Mouse (Mus musculus): ENCODE results near the gene Endov. TPM values are rescaled to one million over a fixed set of nuclear protein-coding genes. Genes with fewer than 3 reads are reported as not detected.

The Endov gene
- polyA plus RNA-seq, 1 experiment from 2014 or later: 10.6 TPM

DNA sequence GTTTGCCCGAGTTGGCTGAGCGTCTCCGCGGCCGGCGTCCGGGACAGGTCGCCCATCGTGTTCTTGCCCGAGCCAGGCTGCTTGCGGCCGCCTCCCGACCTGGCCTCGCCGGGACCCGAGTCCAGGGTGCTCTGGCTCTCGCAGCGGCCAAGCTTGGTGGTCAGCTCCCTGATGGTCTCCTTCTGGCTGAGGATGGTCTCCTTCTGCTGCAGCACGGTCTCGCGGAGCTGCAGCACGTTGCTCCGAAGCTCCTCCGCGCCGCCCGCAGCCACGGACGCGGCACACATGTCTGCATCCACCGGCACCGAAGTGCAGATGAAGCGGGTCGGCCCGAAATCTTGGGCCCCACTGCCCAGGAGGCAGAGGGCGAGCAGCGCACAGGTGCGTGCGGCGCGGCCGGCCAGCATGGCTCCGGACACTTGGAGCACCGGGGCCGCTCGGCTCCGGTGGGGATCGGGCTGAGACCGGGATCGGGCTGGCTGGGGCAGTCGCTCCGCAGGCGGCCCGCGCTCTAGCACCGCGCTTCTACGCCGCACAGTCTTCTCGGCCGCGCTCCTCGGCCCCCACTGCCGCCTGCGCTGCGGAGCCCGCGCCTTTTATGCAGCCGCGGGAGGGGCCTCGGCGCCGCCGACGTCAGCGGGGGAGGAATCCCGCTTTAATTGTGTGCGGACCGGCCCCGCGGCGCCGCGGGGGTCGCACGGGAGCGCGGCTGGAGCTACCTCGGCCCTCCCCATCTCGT, 56.2 kb downstream of the Endov start, which contains the start of gene Nptx1:
Gene Nptx1 (minus strand): TSS at position 571 of the 739 bp plus-strand sequence.
- H3K4me1 ChIP-seq (replicated peaks; ENCODE audit: control insufficient read depth, insufficient read depth, low read length): peaks cover 19% of the 10 kb centered on the region; the same call in 1 of the 2 replicates
- no peaks in the 10 kb centered on the region for H3K9me3 ChIP-seq (ENCODE audit: control insufficient read depth)
- peak within 1 kb of the TSS; percentile 59 for H3K4me3 ChIP-seq (ENCODE audit: low read depth, low read length)
- ATAC-seq: no peak
- under 1% methylated on average over 84 of the region's 90 CpGs for WGBS
- no peak within 1 kb of the TSS for H3K27ac ChIP-seq (ENCODE audit: low read depth, low read length)
- H3K36me3 ChIP-seq (ENCODE audit: control insufficient read depth, insufficient read depth): no peaks in the 10 kb centered on the region
- TF ChIP-seq CTCF (IDR thresholded peaks at IDR 0.05; ENCODE audit: low read depth): no peak
- peak within 1 kb of the TSS; percentile 98 for H3K4me2 ChIP-seq (replicated peaks; ENCODE audit: low read depth)
- H3K27me3 ChIP-seq (replicated peaks; ENCODE audit: control insufficient read depth, insufficient read depth, low read length): peaks cover 81% of the 10 kb centered on the region
- peak within 1 kb of the TSS; percentile 46 for H3K9ac ChIP-seq (ENCODE audit: low read depth, low read length)

DNA sequence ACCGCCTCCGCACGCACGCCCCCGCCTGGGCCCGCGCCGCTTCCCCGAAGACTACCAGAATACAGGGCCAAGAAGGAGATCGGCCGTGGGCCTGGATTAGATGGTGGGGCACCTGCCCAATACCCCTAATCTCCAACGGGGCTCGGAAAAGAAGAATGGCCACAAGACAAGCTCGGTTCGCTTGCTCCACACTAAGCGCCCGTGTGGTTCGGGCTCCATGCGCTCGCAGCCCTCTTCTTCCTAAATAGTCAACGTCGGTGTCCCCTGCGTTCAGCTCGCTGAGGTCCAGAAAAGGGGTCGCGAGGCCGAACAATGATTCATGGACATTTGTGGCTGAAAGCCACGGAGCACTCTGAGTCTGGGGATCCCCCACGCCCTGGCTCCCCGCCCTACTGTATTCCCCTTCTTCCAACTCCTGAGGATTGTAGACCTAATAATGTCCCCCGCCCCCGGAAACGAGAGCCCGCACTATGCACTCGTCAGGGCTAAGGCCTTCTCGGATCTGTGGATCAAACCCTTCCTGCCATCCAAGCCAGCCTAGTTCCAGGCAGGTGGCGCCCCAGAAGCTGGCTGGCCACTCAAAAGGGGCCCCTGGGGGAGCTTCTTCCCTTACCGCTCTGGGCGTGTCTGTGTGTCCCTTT, 56.9 kb downstream of the Endov start:
- no peak for TF ChIP-seq CTCF (IDR thresholded peaks at IDR 0.05; ENCODE audit: low read depth)
- peaks cover 78% of the 10 kb centered on the region for H3K27me3 ChIP-seq (replicated peaks; ENCODE audit: control insufficient read depth, insufficient read depth, low read length)
- no peaks in the 10 kb centered on the region for H3K36me3 ChIP-seq (ENCODE audit: control insufficient read depth, insufficient read depth)
- 1% methylated on average over 39 of the region's 39 CpGs for WGBS
- no peak for ATAC-seq
- H3K9ac ChIP-seq (ENCODE audit: low read depth, low read length): peak overlapping the region; percentile 46
- no peaks in the 10 kb centered on the region for H3K9me3 ChIP-seq (ENCODE audit: control insufficient read depth)
- H3K4me2 ChIP-seq (replicated peaks; ENCODE audit: low read depth): peak overlapping the region; percentile 98
- H3K27ac ChIP-seq (ENCODE audit: low read depth, low read length): no peak overlapping the region
- H3K4me1 ChIP-seq (replicated peaks; ENCODE audit: control insufficient read depth, insufficient read depth, low read length): peaks cover 19% of the 10 kb centered on the region; the same call in 1 of the 2 replicates
- peak overlapping the region; percentile 59 for H3K4me3 ChIP-seq (ENCODE audit: low read depth, low read length)

DNA sequence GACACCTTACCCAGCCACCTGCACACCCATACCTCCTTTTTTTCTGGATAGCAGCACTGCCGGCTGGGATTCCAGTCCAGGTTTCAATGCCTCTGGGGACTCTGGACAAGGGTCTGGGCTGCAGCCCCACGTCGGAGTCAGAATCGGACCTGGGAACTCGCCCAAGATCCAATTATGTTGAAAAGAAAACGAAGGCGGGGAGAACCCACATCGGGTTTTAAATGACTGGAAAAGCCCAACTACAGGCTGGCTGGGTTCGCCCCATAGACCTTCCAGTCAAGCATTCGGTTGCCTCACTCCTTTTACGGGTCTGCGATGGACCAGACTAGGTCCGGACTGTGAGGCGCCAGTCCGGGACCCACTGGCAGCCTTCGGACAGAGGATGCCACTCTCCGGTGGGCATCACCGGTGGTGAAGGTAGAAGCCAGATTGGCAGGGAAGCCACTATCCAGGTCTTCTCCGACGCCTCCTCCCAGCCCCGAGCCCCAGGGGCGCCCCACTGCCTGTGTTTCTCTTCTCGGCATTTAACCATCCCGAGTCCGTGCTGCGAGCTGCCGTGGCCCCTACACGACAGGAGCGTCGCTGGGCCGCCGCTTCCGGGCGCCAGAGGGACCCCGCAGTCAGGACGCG, 57.7 kb downstream of the Endov start:
- H3K9me3 ChIP-seq (ENCODE audit: control insufficient read depth): no peaks in the 10 kb centered on the region
- peak overlapping the region; percentile 98 for H3K4me2 ChIP-seq (replicated peaks; ENCODE audit: low read depth)
- H3K36me3 ChIP-seq (ENCODE audit: control insufficient read depth, insufficient read depth): no peaks in the 10 kb centered on the region
- peak overlapping the region; percentile 59 for H3K4me3 ChIP-seq (ENCODE audit: low read depth, low read length)
- H3K4me1 ChIP-seq (replicated peaks; ENCODE audit: control insufficient read depth, insufficient read depth, low read length): peaks cover 19% of the 10 kb centered on the region; the same call in 1 of the 2 replicates
- under 1% methylated on average over 37 of the region's 37 CpGs for WGBS
- no peak for ATAC-seq
- H3K27me3 ChIP-seq (replicated peaks; ENCODE audit: control insufficient read depth, insufficient read depth, low read length): peaks cover 71% of the 10 kb centered on the region
- peak; percentile 30; the same call in 1 of the 2 replicates for TF ChIP-seq CTCF (IDR thresholded peaks at IDR 0.05; ENCODE audit: low read depth)
- no peak overlapping the region for H3K27ac ChIP-seq (ENCODE audit: low read depth, low read length)
- H3K9ac ChIP-seq (ENCODE audit: low read depth, low read length): 0 out of 2 replicates have a peak overlapping the region, but pooled peaks have one; percentile 11

DNA sequence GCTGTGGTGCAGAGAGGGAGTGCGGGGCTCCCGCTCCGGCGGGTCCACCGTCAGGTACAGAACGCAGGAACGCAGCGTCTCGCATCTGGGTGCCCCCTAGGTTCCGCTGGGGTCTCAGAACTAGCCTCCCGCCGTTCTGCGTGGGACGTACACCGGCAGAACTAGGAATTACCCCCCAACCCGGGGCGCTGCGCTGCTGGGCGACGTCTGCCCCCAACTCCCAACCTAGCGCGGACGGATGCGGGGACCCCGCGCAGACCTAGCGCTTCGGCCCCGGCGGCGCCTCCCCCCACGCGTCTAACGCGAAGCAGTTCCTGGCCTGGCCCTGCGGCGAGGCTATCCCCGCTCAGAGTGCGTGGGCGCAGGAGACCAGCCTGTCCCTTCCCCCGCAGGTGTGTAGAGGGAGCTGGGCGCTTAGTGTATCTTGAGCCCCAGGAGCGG, 58.2 kb downstream of the Endov start:
- 0 out of 2 replicates have a peak overlapping the region, but pooled peaks have one; percentile 11 for H3K9ac ChIP-seq (ENCODE audit: low read depth, low read length)

DNA sequence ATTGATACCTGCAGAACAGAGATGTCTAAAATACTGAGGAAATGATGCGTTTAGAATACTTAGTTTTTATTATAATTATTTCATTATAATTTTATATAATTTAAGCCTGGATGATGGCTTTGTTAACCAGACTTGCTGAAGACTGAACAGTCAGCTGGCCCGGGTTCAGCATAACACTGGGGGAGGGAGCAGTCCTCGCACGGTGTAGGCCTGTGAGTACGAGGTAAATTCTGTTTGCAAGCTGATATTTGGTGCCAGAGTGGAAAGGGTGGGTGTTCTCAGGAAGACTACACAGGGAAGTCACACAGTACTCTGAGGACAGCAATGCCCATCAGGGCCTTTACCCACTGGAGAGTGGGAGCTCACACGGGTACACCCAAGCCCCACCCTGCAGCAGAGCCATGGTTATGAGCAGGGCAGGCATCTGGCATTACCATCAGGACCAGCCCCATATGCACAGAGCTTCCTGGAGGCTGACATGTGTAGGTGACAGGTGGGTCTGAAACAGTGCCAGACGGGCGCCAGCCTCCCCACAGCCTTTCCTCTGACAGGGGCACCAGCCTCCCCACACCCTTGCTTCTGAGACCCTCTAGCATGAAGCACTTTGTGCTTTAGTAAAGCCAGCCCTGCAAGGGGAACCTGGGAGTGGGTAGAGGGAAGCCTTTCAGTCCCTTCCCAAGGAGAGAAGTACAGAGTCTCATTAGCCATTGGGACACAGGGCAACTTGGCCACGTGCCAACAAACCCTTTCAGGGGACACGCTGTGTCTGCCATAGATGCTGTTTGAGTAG, 59.6 kb downstream of the Endov start:
- H3K4me3 ChIP-seq (ENCODE audit: low read depth, low read length): no peak overlapping the region
- H3K9me3 ChIP-seq (ENCODE audit: control insufficient read depth): no peaks in the 10 kb centered on the region
- H3K4me1 ChIP-seq (replicated peaks; ENCODE audit: control insufficient read depth, insufficient read depth, low read length): peaks cover 19% of the 10 kb centered on the region; the same call in 1 of the 2 replicates
- no peak overlapping the region for H3K9ac ChIP-seq (ENCODE audit: low read depth, low read length)
- H3K36me3 ChIP-seq (ENCODE audit: control insufficient read depth, insufficient read depth): no peaks in the 10 kb centered on the region
- ATAC-seq: no peak
- H3K4me2 ChIP-seq (replicated peaks; ENCODE audit: low read depth): no peak overlapping the region
- 55% methylated on average over 10 of the region's 10 CpGs for WGBS
- peaks cover 58% of the 10 kb centered on the region for H3K27me3 ChIP-seq (replicated peaks; ENCODE audit: control insufficient read depth, insufficient read depth, low read length)
- H3K27ac ChIP-seq (ENCODE audit: low read depth, low read length): no peak overlapping the region
- no peak for TF ChIP-seq CTCF (IDR thresholded peaks at IDR 0.05; ENCODE audit: low read depth)

More for the DNA sequence above, 58.2 kb downstream of the Endov start:
- Histone ChIP-seq H3K27me3 (replicated peaks; ENCODE audit: control insufficient read depth, insufficient read depth, low read length) (peaks cover 70% of the 10 kb centered on the region), H3K4me3 (ENCODE audit: low read depth, low read length) (peak overlapping the region; percentile 59), H3K4me1 (replicated peaks; ENCODE audit: control insufficient read depth, insufficient read depth, low read length) (peaks cover 19% of the 10 kb centered on the region; the same call in 1 of the 2 replicates), H3K36me3 (ENCODE audit: control insufficient read depth, insufficient read depth) (no peaks in the 10 kb centered on the region), H3K4me2 (replicated peaks; ENCODE audit: low read depth) (peak overlapping the region; percentile 98), H3K27ac (ENCODE audit: low read depth, low read length) (no peak overlapping the region), H3K9me3 (ENCODE audit: control insufficient read depth) (no peaks in the 10 kb centered on the region)
- no peak for TF ChIP-seq CTCF (IDR thresholded peaks at IDR 0.05; ENCODE audit: low read depth)
- ATAC-seq: no peak
- WGBS: 1% methylated on average over 43 of the region's 43 CpGs
